Mouse (Mus musculus) C2C12 (cell line): ENCODE measurements around the gene Sult5a1.

ENCODE experiments used
- CTCF ChIP-seq: IDR thresholded peaks from one replicate; pipeline ENCODE4 v1.5.1; 2011; ENCODE audit not compliant: control insufficient read depth, insufficient read depth, insufficient read length
- USF1 ChIP-seq: IDR thresholded peaks from one replicate; pipeline ENCODE4 v1.6.1; 2011; ENCODE audit warnings: low read depth, mild to moderate bottlenecking, control low read depth, moderate library complexity

DNA sequence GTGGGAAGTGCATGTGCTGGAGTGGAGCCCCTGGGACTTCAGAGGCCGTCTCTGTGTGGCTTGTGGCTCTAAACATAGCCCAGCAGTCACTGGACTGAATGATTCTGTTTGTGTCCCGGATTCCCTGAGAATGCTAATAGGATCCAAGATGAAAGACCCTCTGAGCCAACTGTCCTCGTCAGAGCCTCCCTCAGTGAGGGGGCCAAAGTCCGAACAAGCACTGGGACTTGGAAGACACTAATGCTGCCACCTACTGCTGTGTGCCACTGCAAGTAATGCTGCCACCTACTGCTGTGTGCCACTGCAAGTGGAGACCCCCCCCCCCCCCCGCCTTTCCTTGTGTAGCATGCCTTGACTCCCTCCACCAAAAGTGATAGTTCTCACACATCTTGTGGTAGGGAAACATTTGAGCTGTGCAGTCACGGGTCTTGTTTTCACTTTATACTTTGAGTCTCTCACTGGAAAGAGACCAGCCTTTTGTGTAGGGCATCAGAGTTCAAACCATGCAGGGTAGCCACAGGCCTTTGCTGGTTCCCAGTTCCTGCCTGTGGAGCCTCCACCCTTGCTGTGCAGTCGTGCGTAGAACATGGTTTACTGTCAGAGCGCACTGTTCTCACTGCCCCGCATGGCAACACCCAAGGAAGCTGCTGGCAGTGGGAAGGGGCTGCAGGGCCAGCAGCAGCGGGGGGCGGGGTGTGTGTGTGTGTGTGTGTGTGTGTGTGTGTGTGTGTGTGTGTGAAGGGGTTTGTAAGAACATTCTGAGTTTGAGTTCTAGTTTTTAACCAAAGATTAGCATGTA is 60.1 kb downstream of the Sult5a1 start:
- TF ChIP-seq CTCF (no peak), USF1 (no peak)
